Mouse (Mus musculus) cerebellum, adult 8-10 months (tissue): Measurements from ENCODE around the gene Unc13c.

Experiments
- DNase-seq: peaks from one replicate; pipeline ENCODE4 v3.0.0; 2022

The Unc13c gene

DNA sequence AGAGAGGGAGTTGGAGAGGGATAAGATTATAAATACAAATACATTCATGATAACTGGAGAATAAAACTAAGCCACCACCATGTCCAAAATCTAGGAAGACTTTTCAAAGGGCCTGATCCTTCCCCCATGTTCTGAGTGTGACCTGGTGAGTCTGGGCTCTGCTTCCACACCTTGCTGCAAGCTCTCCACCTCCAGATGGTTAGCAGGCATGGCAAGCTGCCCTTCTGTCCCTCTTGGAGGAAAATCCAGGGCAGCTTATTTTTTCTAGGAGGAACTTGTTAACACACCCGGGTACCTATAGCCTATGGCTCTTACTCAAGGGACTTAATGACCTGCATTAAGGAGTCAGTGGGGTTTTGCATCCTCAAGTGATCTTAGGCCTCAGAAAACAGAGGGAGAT is 364.8 kb downstream of the Unc13c start:
- DNase-seq, result peak; percentile 51

DNA sequence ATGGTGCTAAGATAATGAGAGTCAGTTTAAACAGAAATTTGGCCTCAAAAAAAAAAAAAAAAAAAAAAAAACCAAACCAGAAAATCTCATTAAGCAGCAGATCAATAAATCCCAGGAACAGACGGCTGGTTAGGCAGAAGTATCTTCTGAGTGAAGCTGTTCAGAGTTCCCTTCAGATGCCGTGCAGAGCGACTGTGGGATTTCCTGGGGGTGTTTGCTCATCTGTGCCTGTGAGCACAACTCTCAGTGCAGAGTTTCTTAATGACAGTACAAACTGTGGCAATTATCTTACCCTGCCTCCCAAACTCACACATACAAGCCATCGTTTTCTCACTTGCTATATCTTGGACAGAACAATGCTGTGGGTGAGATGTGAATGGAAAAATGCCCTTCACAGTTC is 403.2 kb downstream of the Unc13c start:
- DNase-seq, result no peak

DNA sequence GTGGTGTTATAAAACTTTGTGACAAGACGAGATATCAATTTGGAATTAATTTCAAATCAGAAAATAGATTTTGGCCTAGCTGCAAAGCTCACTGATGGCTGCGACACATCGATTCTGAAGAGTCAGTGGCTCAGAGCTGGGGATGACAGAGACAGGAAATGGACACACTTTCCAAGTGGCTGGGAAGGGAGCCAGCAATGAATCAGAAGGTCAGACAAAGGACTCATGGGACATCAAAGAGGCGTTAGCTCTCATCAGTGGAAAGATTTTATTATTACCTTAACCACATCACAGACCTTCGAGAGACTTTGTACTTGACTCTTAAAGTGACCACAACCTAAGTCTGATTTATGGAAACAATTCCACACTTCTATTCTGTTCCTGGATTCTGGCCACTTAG is 408.7 kb downstream of the Unc13c start:
- peak; percentile 40 for DNase-seq

DNA sequence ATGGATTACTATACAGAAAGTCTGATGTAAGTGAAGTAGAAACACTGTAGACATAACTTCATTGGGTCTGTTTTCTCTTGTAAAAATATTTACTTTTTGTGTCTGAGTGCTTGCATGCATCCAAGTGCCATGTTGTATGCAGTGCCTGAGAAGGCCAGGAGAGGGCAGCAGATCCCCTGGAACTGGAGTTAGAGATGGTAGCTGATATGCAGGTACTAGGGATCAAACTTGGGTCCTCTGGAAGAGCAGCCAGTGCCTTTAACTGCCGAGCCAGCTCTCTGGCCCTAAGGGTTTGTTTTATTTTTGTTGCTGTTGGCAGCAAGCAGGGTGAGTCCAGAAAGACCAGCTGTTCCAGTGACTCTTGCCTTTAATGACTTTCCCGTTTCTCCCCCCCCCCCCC is 411.0 kb downstream of the Unc13c start:
- peak; percentile 68 for DNase-seq

DNA sequence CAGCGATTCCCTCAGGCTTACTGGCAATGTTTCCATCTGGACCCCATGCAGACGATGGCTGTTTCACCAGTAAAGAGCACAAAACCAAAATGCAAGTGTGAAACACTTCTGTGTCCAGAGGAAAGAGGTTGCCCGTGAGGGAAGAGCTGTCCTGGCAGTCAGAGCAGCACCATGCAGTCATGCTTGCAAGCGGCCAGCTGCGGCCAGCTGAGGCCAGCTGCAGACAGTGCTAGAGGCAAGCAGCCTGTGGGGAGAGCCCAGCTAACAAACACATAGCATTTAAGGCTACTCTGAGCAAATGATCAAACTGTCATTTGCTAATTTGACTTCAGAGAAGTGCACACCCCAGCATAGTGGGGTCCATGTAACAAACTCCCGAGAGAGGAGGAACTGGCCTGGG is 413.4 kb downstream of the Unc13c start:
- DNase-seq, result no peak

- DNase-seq, result no peak
Measured at GRCm38 (mm10) chr9:73472568-73472967, 496.2 kb downstream of the Unc13c start.

DNA sequence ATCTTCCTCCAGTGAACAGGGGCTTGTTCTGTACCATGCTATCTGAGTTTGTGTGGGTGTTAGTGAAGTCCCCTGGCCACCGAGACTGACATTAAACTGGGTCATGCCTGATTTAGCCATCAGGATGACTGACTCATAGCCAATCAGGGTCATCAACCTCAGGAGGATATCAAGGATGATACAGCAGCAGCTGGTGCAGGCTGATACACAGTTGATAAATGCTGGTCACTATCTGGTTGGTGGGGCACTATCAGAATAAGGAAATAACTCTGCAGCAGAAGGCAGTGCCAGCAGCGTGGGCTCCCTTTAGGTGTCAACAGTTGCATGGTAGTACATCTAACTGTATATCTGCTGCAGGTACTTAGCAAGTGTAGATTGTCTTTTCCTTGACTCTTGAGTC is 506.7 kb downstream of the Unc13c start:
- DNase-seq, result no peak

- no peak for DNase-seq
Measured at GRCm38 (mm10) chr9:73450009-73450408, 518.8 kb downstream of the Unc13c start.

DNA sequence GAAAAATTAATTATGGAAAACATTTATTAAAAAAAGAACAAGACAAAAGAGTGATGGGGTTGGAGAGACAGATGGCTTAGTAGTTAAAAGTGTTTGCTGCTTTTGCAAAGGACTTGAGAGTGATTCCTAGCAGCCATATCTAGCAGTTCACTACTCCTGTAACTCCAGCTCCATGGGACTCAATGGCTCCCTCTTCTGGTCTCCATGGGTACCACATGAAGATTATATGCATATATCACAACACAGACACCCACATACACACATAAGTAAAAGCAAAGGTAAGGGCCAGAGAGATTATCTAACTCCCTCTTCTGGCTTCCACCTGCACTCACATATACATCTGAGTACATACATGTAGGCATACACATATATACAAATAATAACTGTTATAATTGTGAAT is 519.5 kb downstream of the Unc13c start:
- DNase-seq, result no peak

DNA sequence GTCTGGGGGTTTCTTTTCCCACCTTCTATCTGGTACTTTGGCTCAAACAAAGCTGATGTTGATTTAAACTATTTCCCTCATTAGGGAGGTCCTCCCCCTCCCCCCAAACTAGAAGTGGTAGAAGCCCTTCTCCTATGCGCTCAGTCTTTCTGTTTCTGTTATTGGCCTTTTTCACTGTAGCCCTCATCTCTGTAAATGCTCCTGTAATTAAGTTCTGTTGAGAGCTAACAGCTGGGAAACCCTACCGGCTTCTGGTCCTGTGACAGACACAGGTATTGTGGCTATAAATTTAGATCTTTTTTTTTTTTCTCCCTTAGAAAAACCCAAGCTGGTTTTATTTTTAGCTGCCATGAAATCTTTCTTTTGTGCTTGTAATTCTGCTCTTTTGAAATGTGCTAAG is 536.8 kb downstream of the Unc13c start:
- no peak for DNase-seq
